Mouse (Mus musculus): ENCODE results near the gene Ccr9. TPM values are rescaled to one million over a fixed set of nuclear protein-coding genes. Genes with fewer than 3 reads are reported as not detected.

Gene Ccr9
- polyA plus RNA-seq, 1 experiment, result 608 TPM

- no peaks in the 10 kb centered on the region for H3K4me1 ChIP-seq (replicated peaks; ENCODE audit: control insufficient read depth, insufficient read depth, low read length)
- peaks cover 48% of the 10 kb centered on the region for H3K36me3 ChIP-seq (ENCODE audit: control insufficient read depth, insufficient read depth, low read length)
- DNase-seq, result no peak
- no peak overlapping the region for H3K4me3 ChIP-seq (ENCODE audit: control insufficient read depth, insufficient read depth, low read length)
- no peaks in the 10 kb centered on the region for H3K27me3 ChIP-seq (ENCODE audit: control insufficient read depth, insufficient read depth, low read length)
- 80% methylated on average over 2 of the region's 2 CpGs for WGBS
- no peak overlapping the region for H3K27ac ChIP-seq (ENCODE audit: control insufficient read depth, insufficient read depth, low read length)
- TF ChIP-seq POLR2A (IDR thresholded peaks at IDR 0.05; ENCODE audit: control insufficient read depth, extremely low read depth, insufficient read depth, low read length, poor library complexity), result no peak
- TF ChIP-seq CTCF (IDR thresholded peaks at IDR 0.05; ENCODE audit: borderline replicate concordance, control insufficient read depth, extremely low read depth, insufficient read depth, low read length, poor library complexity), result no peak
Observed at GRCm38 (mm10) chr9:123709226-123709625, 31.0 kb downstream of the Ccr9 start.

GRCm38 (mm10) chr9:123713111-123713510 is 34.9 kb downstream of the Ccr9 start:
- H3K27ac ChIP-seq (ENCODE audit: control insufficient read depth, insufficient read depth, low read length), result no peak overlapping the region
- H3K4me1 ChIP-seq (replicated peaks; ENCODE audit: control insufficient read depth, insufficient read depth, low read length), result peaks cover 4% of the 10 kb centered on the region; the same call in 1 of the 2 replicates
- WGBS, result 95% methylated on average over 2 of the region's 2 CpGs
- DNase-seq, result peak; percentile 26
- H3K4me3 ChIP-seq (ENCODE audit: control insufficient read depth, insufficient read depth, low read length), result no peak overlapping the region
- H3K36me3 ChIP-seq (ENCODE audit: control insufficient read depth, insufficient read depth, low read length), result peaks cover 34% of the 10 kb centered on the region
- no peaks in the 10 kb centered on the region for H3K27me3 ChIP-seq (ENCODE audit: control insufficient read depth, insufficient read depth, low read length)
- TF ChIP-seq CTCF (IDR thresholded peaks at IDR 0.05; ENCODE audit: borderline replicate concordance, control insufficient read depth, extremely low read depth, insufficient read depth, low read length, poor library complexity), result no peak
- no peak for TF ChIP-seq POLR2A (IDR thresholded peaks at IDR 0.05; ENCODE audit: control insufficient read depth, extremely low read depth, insufficient read depth, low read length, poor library complexity)

- no peak overlapping the region for H3K4me3 ChIP-seq (ENCODE audit: control insufficient read depth, insufficient read depth, low read length)
Observed at GRCm38 (mm10) chr9:123716301-123716700, 38.1 kb downstream of the Ccr9 start.

GRCm38 (mm10) chr9:123717186-123718008 is 39.2 kb downstream of the Ccr9 start, which contains the start of gene Lztfl1:
Gene Lztfl1, minus strand, starts transcription at chr9:123717697.
- Histone ChIP-seq H3K27ac (ENCODE audit: control insufficient read depth, insufficient read depth, low read length) (peak within 1 kb of the TSS; percentile 38; the same call in 1 of the 2 replicates), H3K4me1 (replicated peaks; ENCODE audit: control insufficient read depth, insufficient read depth, low read length) (peaks cover 10% of the 10 kb centered on the region), H3K36me3 (ENCODE audit: control insufficient read depth, insufficient read depth, low read length) (peaks cover 1% of the 10 kb centered on the region; the same call in 1 of the 2 replicates), H3K27me3 (ENCODE audit: control insufficient read depth, insufficient read depth, low read length) (no peaks in the 10 kb centered on the region), H3K4me3 (ENCODE audit: control insufficient read depth, insufficient read depth, low read length) (peak within 1 kb of the TSS; percentile 92)
- WGBS, result 1% methylated on average over 55 of the region's 55 CpGs
- DNase-seq, result peak; percentile 92
- peak; percentile 6; the same call in 1 of the 2 replicates for TF ChIP-seq CTCF (IDR thresholded peaks at IDR 0.05; ENCODE audit: borderline replicate concordance, control insufficient read depth, extremely low read depth, insufficient read depth, low read length, poor library complexity)
- TF ChIP-seq POLR2A (IDR thresholded peaks at IDR 0.05; ENCODE audit: control insufficient read depth, extremely low read depth, insufficient read depth, low read length, poor library complexity), result peak; percentile 72

More at GRCm38 (mm10) chr9:123716301-123716700, 38.1 kb downstream of the Ccr9 start:
- Histone ChIP-seq H3K4me1 (replicated peaks; ENCODE audit: control insufficient read depth, insufficient read depth, low read length) (peaks cover 8% of the 10 kb centered on the region), H3K27ac (ENCODE audit: control insufficient read depth, insufficient read depth, low read length) (peak overlapping the region; percentile 29), H3K36me3 (ENCODE audit: control insufficient read depth, insufficient read depth, low read length) (peaks cover 10% of the 10 kb centered on the region), H3K27me3 (ENCODE audit: control insufficient read depth, insufficient read depth, low read length) (no peaks in the 10 kb centered on the region)
- TF ChIP-seq POLR2A (IDR thresholded peaks at IDR 0.05; ENCODE audit: control insufficient read depth, extremely low read depth, insufficient read depth, low read length, poor library complexity) (no peak), CTCF (IDR thresholded peaks at IDR 0.05; ENCODE audit: borderline replicate concordance, control insufficient read depth, extremely low read depth, insufficient read depth, low read length, poor library complexity) (no peak)
- DNase-seq, result no peak
- WGBS, result 63% methylated on average over 3 of the region's 3 CpGs

- no peaks in the 10 kb centered on the region for H3K36me3 ChIP-seq (ENCODE audit: control insufficient read depth, insufficient read depth, low read length)
- H3K4me1 ChIP-seq (replicated peaks; ENCODE audit: control insufficient read depth, insufficient read depth, low read length), result peaks cover 11% of the 10 kb centered on the region; the same call in 1 of the 2 replicates
- no peaks in the 10 kb centered on the region for H3K27me3 ChIP-seq (ENCODE audit: control insufficient read depth, insufficient read depth, low read length)
- DNase-seq, result no peak
- H3K27ac ChIP-seq (ENCODE audit: control insufficient read depth, insufficient read depth, low read length), result no peak overlapping the region
- TF ChIP-seq POLR2A (IDR thresholded peaks at IDR 0.05; ENCODE audit: control insufficient read depth, extremely low read depth, insufficient read depth, low read length, poor library complexity), result no peak
- TF ChIP-seq CTCF (IDR thresholded peaks at IDR 0.05; ENCODE audit: borderline replicate concordance, control insufficient read depth, extremely low read depth, insufficient read depth, low read length, poor library complexity), result no peak
- 29% methylated on average over 2 of the region's 2 CpGs for WGBS
- no peak overlapping the region for H3K4me3 ChIP-seq (ENCODE audit: control insufficient read depth, insufficient read depth, low read length)
Observed at GRCm38 (mm10) chr9:123722737-123723493, 44.7 kb downstream of the Ccr9 start.

- Histone ChIP-seq H3K27me3 (ENCODE audit: control insufficient read depth, insufficient read depth, low read length) (no peaks in the 10 kb centered on the region), H3K4me1 (replicated peaks; ENCODE audit: control insufficient read depth, insufficient read depth, low read length) (peaks cover 9% of the 10 kb centered on the region), H3K4me3 (ENCODE audit: control insufficient read depth, insufficient read depth, low read length) (no peak overlapping the region), H3K36me3 (ENCODE audit: control insufficient read depth, insufficient read depth, low read length) (no peaks in the 10 kb centered on the region), H3K27ac (ENCODE audit: control insufficient read depth, insufficient read depth, low read length) (no peak overlapping the region)
- WGBS, result 90% methylated on average over 3 of the region's 3 CpGs
- DNase-seq, result no peak
- TF ChIP-seq CTCF (IDR thresholded peaks at IDR 0.05; ENCODE audit: borderline replicate concordance, control insufficient read depth, extremely low read depth, insufficient read depth, low read length, poor library complexity), result no peak
- TF ChIP-seq POLR2A (IDR thresholded peaks at IDR 0.05; ENCODE audit: control insufficient read depth, extremely low read depth, insufficient read depth, low read length, poor library complexity), result no peak
Observed at GRCm38 (mm10) chr9:123731271-123731670, 53.0 kb downstream of the Ccr9 start.

Measured in thymus, adult 2 months (tissue).